Comparison of ENCODE assay signal across 9 mouse cellular contexts in the genomic region with DNA sequence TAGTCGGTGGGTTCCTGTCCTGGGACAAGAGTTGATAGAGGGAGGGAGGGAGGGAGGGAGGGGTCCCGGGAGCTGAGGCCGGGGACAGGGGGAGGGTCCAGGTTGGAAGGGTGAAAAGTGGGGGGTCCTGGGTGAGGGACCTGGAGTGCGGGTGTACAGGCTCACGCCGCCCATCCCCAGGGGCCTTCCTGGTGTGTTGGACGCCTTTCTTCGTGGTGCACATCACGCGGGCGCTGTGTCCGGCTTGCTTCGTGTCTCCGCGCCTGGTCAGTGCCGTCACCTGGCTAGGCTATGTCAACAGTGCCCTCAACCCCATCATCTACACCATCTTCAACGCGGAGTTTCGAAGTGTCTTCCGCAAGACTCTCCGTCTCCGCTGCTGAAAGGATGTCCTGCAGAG. TPM values are rescaled to one million over a fixed set of nuclear protein-coding genes. Genes with fewer than 3 reads are reported as not detected.
DNase-seq lines count a peak whose midpoint lies in the region; ATAC-seq and TF ChIP-seq lines count a peak whose summit lies in the region.
"Had no signal": no experiment of that assay in that cellular context is flagged by ENCODE, and none has a peak within 500 bp of the region (broad histone marks: within the 10 kb centered on the region; RNA-seq: fewer than 3 reads in every experiment).

No protein-coding gene starts in this region.

- H3K4me3 ChIP-seq in kidney, embryonic 15.5 days (replicated peaks): peak overlapping the region; percentile 43
- peak overlapping the region; percentile 37 for H3K4me3 ChIP-seq in embryonic facial prominence, embryonic 14.5 days (ENCODE audit: low read depth, low read length)
- peak overlapping the region; percentile 27 for H3K4me3 ChIP-seq in intestine, postnatal 0 days (ENCODE audit: low read depth, low read length)
- no peak overlapping the region for H3K4me3 ChIP-seq in left cerebral cortex, adult 2 months

- H3K27ac ChIP-seq in kidney, embryonic 15.5 days: no peak overlapping the region
- no peak overlapping the region for H3K27ac ChIP-seq in embryonic facial prominence, embryonic 14.5 days (replicated peaks; ENCODE audit: low read depth, low read length)
- no peak overlapping the region for H3K27ac ChIP-seq in intestine, postnatal 0 days (ENCODE audit: low read depth, low read length)
- no peak overlapping the region for H3K27ac ChIP-seq in left cerebral cortex, adult 2 months

- peaks cover 22% of the 10 kb centered on the region for H3K36me3 ChIP-seq in kidney, embryonic 15.5 days
- H3K36me3 ChIP-seq in embryonic facial prominence, embryonic 14.5 days (ENCODE audit: control insufficient read depth, insufficient read depth, low read length): peaks cover 14% of the 10 kb centered on the region; the same call in 1 of the 2 replicates
- peaks cover 10% of the 10 kb centered on the region; the same call in 1 of the 2 replicates for H3K36me3 ChIP-seq in intestine, postnatal 0 days (ENCODE audit: control insufficient read depth, insufficient read depth)

- intact Hi-C loops in left cerebral cortex, adult 2 months (cut with DNase I): no loop called here

- peaks cover 33% of the 10 kb centered on the region for H3K4me1 ChIP-seq in kidney, embryonic 15.5 days
- H3K4me1 ChIP-seq in embryonic facial prominence, embryonic 14.5 days (ENCODE audit: control insufficient read depth, insufficient read depth, low read length): peaks cover 10% of the 10 kb centered on the region; the same call in 1 of the 2 replicates
- peaks cover 5% of the 10 kb centered on the region; the same call in 1 of the 2 replicates for H3K4me1 ChIP-seq in intestine, postnatal 0 days (replicated peaks; ENCODE audit: control insufficient read depth, insufficient read depth, low read length)

- no peak for DNase-seq in kidney, adult 9 months
- DNase-seq in embryonic facial prominence, embryonic 14.5 days (ENCODE audit: low spot score): no peak
- no peak for DNase-seq in left cerebral cortex, adult 2 months (ENCODE audit: extremely low spot score in 1 of 2, low spot score in 2 of 2)
- DNase-seq in cerebellum, adult 11-12 months: no peak
- no peak for DNase-seq in gastrocnemius, postnatal 25 days

- H3K9ac ChIP-seq in kidney, embryonic 15.5 days: no peak overlapping the region; the same call in 1 of the 2 replicates
- peak overlapping the region; percentile 62 for H3K9ac ChIP-seq in embryonic facial prominence, embryonic 14.5 days (ENCODE audit: low read depth, low read length)
- H3K9ac ChIP-seq in intestine, postnatal 0 days (ENCODE audit: low read depth, low read length): no peak overlapping the region

- H3K9me3 ChIP-seq in kidney, embryonic 15.5 days (replicated peaks): no peaks in the 10 kb centered on the region
- H3K9me3 ChIP-seq in embryonic facial prominence, embryonic 14.5 days (ENCODE audit: control insufficient read depth, low read length): no peaks in the 10 kb centered on the region
- no peaks in the 10 kb centered on the region for H3K9me3 ChIP-seq in intestine, postnatal 0 days (ENCODE audit: control insufficient read depth)

- H3K4me2 ChIP-seq in kidney, embryonic 15.5 days: peak overlapping the region; percentile 73
- peak overlapping the region; percentile 79 for H3K4me2 ChIP-seq in embryonic facial prominence, embryonic 14.5 days (ENCODE audit: low read depth, low read length)
- peak overlapping the region; percentile 61 for H3K4me2 ChIP-seq in intestine, postnatal 0 days (replicated peaks; ENCODE audit: low read depth)

- no peak for ATAC-seq in kidney, embryonic 15.5 days (replicated peaks; ENCODE audit: low FRiP score)
- ATAC-seq in embryonic facial prominence, embryonic 14.5 days (ENCODE audit: low read depth): no peak
- no peak for ATAC-seq in intestine, postnatal 0 days
- 0 out of 2 replicates have a peak, but pooled peaks have one; percentile 15 for ATAC-seq in monocyte, adult 5-6 weeks (replicated peaks; ENCODE audit: insufficient number of reproducible peaks, low FRiP score, low TSS enrichment, poor library complexity, severe bottlenecking)

- peaks cover 62% of the 10 kb centered on the region for H3K27me3 ChIP-seq in kidney, embryonic 15.5 days
- peaks cover 54% of the 10 kb centered on the region for H3K27me3 ChIP-seq in embryonic facial prominence, embryonic 14.5 days (replicated peaks; ENCODE audit: control insufficient read depth, insufficient read depth, low read length)
- H3K27me3 ChIP-seq in intestine, postnatal 0 days (replicated peaks; ENCODE audit: control insufficient read depth, insufficient read depth, low read length): peaks cover 42% of the 10 kb centered on the region

- 6% methylated on average over 20 of the region's 22 CpGs for WGBS in kidney, embryonic 15.5 days
- WGBS in embryonic facial prominence, embryonic 14.5 days: 7% methylated on average over 16 of the region's 22 CpGs
- whole genome bisulfite sequencing in intestine, postnatal 0 days: 13% methylated on average over 22 of the region's 22 CpGs

- no peak for TF ChIP-seq CTCF in intestine, postnatal 0 days (IDR thresholded peaks at IDR 0.05; ENCODE audit: low read depth)
- no peak for TF ChIP-seq CTCF in left cerebral cortex, adult 2 months (IDR thresholded peaks at IDR 0.05)

RNA-seq across cellular contexts. Expression of a gene that starts 2.7 kb away (rescaled TPM):
- 1.4 and 1.8 TPM in 2 replicates for polyA plus RNA-seq in kidney, embryonic 15.5 days (2015; fragmentation: Nextera tagmentation; extraction: Ambion mirVana)
- polyA plus RNA-seq in embryonic facial prominence, embryonic 14.5 days (2014; fragmentation: Nextera tagmentation; extraction: Ambion mirVana): 0.81 and 1.3 TPM in 2 replicates
- 0.33 and 0.38 TPM in 2 replicates for polyA plus RNA-seq in intestine, postnatal 0 days (2015; fragmentation: Nextera tagmentation; extraction: Ambion mirVana)
- total RNA-seq in monocyte, adult 5-6 weeks (2017): not detected in 3 replicates
- total RNA-seq in left cerebral cortex, adult 2 months (2021): under 1 TPM; 0.27 to 0.44 TPM
- total RNA-seq in gastrocnemius, postnatal 25 days (2021): under 1 TPM in 1 of 2 experiments, not detected in 1; 0.23 TPM
- total RNA-seq: neutrophil, adult 5-6 weeks had no signal

RNA-seq across cellular contexts. Expression of a gene that starts 15.5 kb away (rescaled TPM):
- polyA plus RNA-seq in kidney, embryonic 15.5 days (2015; fragmentation: Nextera tagmentation; extraction: Ambion mirVana): 41.1 and 43.5 TPM in 2 replicates
- polyA plus RNA-seq in embryonic facial prominence, embryonic 14.5 days (2014; fragmentation: Nextera tagmentation; extraction: Ambion mirVana): 9.9 and 13.8 TPM in 2 replicates
- polyA plus RNA-seq in intestine, postnatal 0 days (2015; fragmentation: Nextera tagmentation; extraction: Ambion mirVana): 348 and 368 TPM in 2 replicates
- not detected in 3 replicates for total RNA-seq in monocyte, adult 5-6 weeks (2017)
- total RNA-seq in left cerebral cortex, adult 2 months (2021): not detected
- under 1 TPM in 1 of 2 experiments, not detected in 1; 0.56 TPM for total RNA-seq in gastrocnemius, postnatal 25 days (2021)
- total RNA-seq: neutrophil, adult 5-6 weeks had no signal

RNA-seq across cellular contexts. Expression of a gene that starts 17.9 kb away (rescaled TPM):
- polyA plus RNA-seq in kidney, embryonic 15.5 days (2015; fragmentation: Nextera tagmentation; extraction: Ambion mirVana): 8.2 and 8.6 TPM in 2 replicates
- polyA plus RNA-seq in embryonic facial prominence, embryonic 14.5 days (2014; fragmentation: Nextera tagmentation; extraction: Ambion mirVana): 0.21 TPM in 1 of 2 replicates, not detected in the other
- 914 and 971 TPM in 2 replicates for polyA plus RNA-seq in intestine, postnatal 0 days (2015; fragmentation: Nextera tagmentation; extraction: Ambion mirVana)
- total RNA-seq in monocyte, adult 5-6 weeks (2017): not detected in 3 replicates
- total RNA-seq in left cerebral cortex, adult 2 months (2021): not detected
- total RNA-seq in gastrocnemius, postnatal 25 days (2021): under 1 TPM; 0.16 to 0.28 TPM
- total RNA-seq: neutrophil, adult 5-6 weeks had no signal

RNA-seq across cellular contexts. Expression of a gene that starts 28.2 kb away (rescaled TPM):
- polyA plus RNA-seq in kidney, embryonic 15.5 days (2015; fragmentation: Nextera tagmentation; extraction: Ambion mirVana): 3.5 and 3.8 TPM in 2 replicates
- 2.3 and 2.4 TPM in 2 replicates for polyA plus RNA-seq in embryonic facial prominence, embryonic 14.5 days (2014; fragmentation: Nextera tagmentation; extraction: Ambion mirVana)
- 120 and 124 TPM in 2 replicates for polyA plus RNA-seq in intestine, postnatal 0 days (2015; fragmentation: Nextera tagmentation; extraction: Ambion mirVana)
- 76.2 to 126 TPM (median 78.7 TPM) in 3 replicates for total RNA-seq in monocyte, adult 5-6 weeks (2017)
- total RNA-seq in left cerebral cortex, adult 2 months (2021): 1 to 10 TPM in 1 of 2 experiments, under 1 TPM in 1; 0.59 to 1.2 TPM
- 1 to 10 TPM; 1.1 to 1.2 TPM for total RNA-seq in gastrocnemius, postnatal 25 days (2021)

RNA-seq across cellular contexts. Expression of a gene that starts 33.0 kb away (rescaled TPM):
- 68.2 and 81.1 TPM in 2 replicates for polyA plus RNA-seq in kidney, embryonic 15.5 days (2015; fragmentation: Nextera tagmentation; extraction: Ambion mirVana)
- polyA plus RNA-seq in embryonic facial prominence, embryonic 14.5 days (2014; fragmentation: Nextera tagmentation; extraction: Ambion mirVana): 72.7 and 82.7 TPM in 2 replicates
- 52.8 and 55.7 TPM in 2 replicates for polyA plus RNA-seq in intestine, postnatal 0 days (2015; fragmentation: Nextera tagmentation; extraction: Ambion mirVana)
- 10.2 to 21.2 TPM (median 16.0 TPM) in 3 replicates for total RNA-seq in monocyte, adult 5-6 weeks (2017)
- total RNA-seq in left cerebral cortex, adult 2 months (2021): 10 to 100 TPM; 63.1 to 63.8 TPM
- total RNA-seq in gastrocnemius, postnatal 25 days (2021): 10 to 100 TPM; 11.2 to 11.7 TPM
